Mouse (Mus musculus): ENCODE results near the gene Plpp7.

DNA sequence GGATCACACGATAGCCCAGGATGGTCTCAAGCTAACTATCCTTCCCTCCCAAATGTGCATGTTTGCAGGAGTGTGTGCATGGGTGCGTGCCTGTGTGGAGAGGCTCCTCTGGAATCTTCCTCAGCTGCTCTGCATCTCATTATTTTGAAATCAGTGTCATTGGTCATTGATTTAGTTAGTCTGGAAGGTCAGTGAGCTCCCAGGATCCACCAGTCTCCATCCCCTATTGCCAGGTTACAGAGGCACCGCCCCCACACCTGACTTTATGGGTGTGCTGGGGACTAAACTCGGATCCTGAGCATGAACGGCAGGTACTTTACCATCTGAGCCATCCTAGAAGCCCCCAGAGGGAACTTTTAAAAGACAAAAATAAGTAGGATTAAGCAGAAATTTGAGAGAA, 7.6 kb downstream of the Plpp7 start:
- no peak for TF ChIP-seq CTCF (IDR thresholded peaks at IDR 0.05; ENCODE audit: low read depth)
- no peak for TF ChIP-seq EP300 (IDR thresholded peaks at IDR 0.05; ENCODE audit: low read depth)

Measured in liver, embryonic 14.5 days (tissue).